Mouse (Mus musculus) brain, embryonic 14.5 days (tissue): Measurements from ENCODE around the gene Cradd.
A peak's percentile ranks its signal among the peaks of the same experiment; 100 is the strongest.

Experiments used
- CTCF ChIP-seq: fragments of 200-500 bp; IDR thresholded peaks from 2 replicates; pipeline ENCODE4 v1.5.1; 2012; ENCODE audit warnings: inconsistent platforms, mild to moderate bottlenecking, moderate library complexity, borderline replicate concordance; ENCODE audit not compliant: insufficient read depth, insufficient read length; ENCODE audit errors: extremely low read depth
- POLR2A ChIP-seq: fragments of 200-500 bp; IDR thresholded peaks from 2 replicates; pipeline ENCODE4 v1.6.1; 2012; ENCODE audit warnings: mild to moderate bottlenecking, inconsistent platforms, borderline replicate concordance; ENCODE audit not compliant: poor library complexity, insufficient read depth, insufficient read length, severe bottlenecking; ENCODE audit errors: extremely low read depth

GRCm38 (mm10) chr10:95323393-95324277 is at the start of gene Cradd:
- TF ChIP-seq POLR2A (peak; percentile 31; the same call in 1 of the 2 replicates), CTCF (no peak)
